Mouse (Mus musculus) ES-E14 (cell line): Measurements from ENCODE around the gene Itga9. TPM values are rescaled to one million over a fixed set of nuclear protein-coding genes. Genes with fewer than 3 reads are reported as not detected.

Experiments
- DNase-seq: peaks from one replicate; pipeline ENCODE4 v3.0.0-alpha.2; 2013; ENCODE audit warnings: low read depth, low spot score
- H3K27ac ChIP-seq: 2 replicates; pipeline ENCODE4 v1.5.1; 2012; ENCODE audit warnings: low read depth, mild to moderate bottlenecking, low read length, moderate library complexity, mixed read lengths; ENCODE audit not compliant: poor library complexity, insufficient read depth, severe bottlenecking
- H3K36me3 ChIP-seq: 2 replicates; pipeline ENCODE4 v1.6.1; 2012; ENCODE audit warnings: mild to moderate bottlenecking, low read length, moderate library complexity, mixed read lengths; ENCODE audit not compliant: control insufficient read depth, poor library complexity, insufficient read depth, severe bottlenecking
- H3K4me1 ChIP-seq, 2 experiments: fragments of 150-350 bp in 1 of 2; sonication (generic) in 1 of 2; 2 replicates each; pipeline ENCODE4 v1.6.1; 2012; ENCODE audit warnings: low read length in 2 of 2, mild to moderate bottlenecking in 1 of 2, mixed read lengths in 1 of 2; ENCODE audit not compliant: control insufficient read depth in 2 of 2, insufficient read depth in 2 of 2, poor library complexity in 1 of 2
- H3K4me3 ChIP-seq, 2 experiments: fragments of 150-350 bp in 1 of 2; sonication (generic) in 1 of 2; 2 replicates each; pipeline ENCODE4 v1.5.1; 2012; ENCODE audit warnings: low read length in 2 of 2, low read depth in 1 of 2, mild to moderate bottlenecking in 1 of 2, mixed read lengths in 1 of 2; ENCODE audit not compliant: insufficient read depth in 1 of 2, poor library complexity in 1 of 2, severe bottlenecking in 1 of 2
- H3K9ac ChIP-seq: 2 replicates; pipeline ENCODE4 v1.6.1; 2012; ENCODE audit warnings: low read depth, mild to moderate bottlenecking, low read length, mixed read lengths; ENCODE audit not compliant: poor library complexity, insufficient read depth, severe bottlenecking
- H3K9me3 ChIP-seq: fragments of 150-350 bp; sonication (generic); 2 replicates; pipeline ENCODE4 v1.6.1; 2012; ENCODE audit warnings: low read depth, mild to moderate bottlenecking, low read length; ENCODE audit not compliant: control insufficient read depth, insufficient read depth
- CHD2 ChIP-seq: IDR thresholded peaks from 2 replicates; pipeline ENCODE4 v1.6.1; 2014; ENCODE audit warnings: mild to moderate bottlenecking, low read depth, low read length, inconsistent platforms
- HCFC1 ChIP-seq: IDR thresholded peaks from 2 replicates; pipeline ENCODE4 v1.6.1; 2012; ENCODE audit warnings: low read length, inconsistent platforms, borderline replicate concordance; ENCODE audit not compliant: insufficient read depth
- MAFK ChIP-seq: IDR thresholded peaks from 2 replicates; pipeline ENCODE4 v1.6.1; 2014; ENCODE audit warnings: mild to moderate bottlenecking, low read depth, low read length, inconsistent platforms; ENCODE audit not compliant: insufficient read depth
- ZC3H11A ChIP-seq: IDR thresholded peaks from 2 replicates; pipeline ENCODE4 v1.6.1; 2012; ENCODE audit warnings: low read depth, mild to moderate bottlenecking, inconsistent platforms, low read length, borderline replicate concordance
- ZNF384 ChIP-seq: IDR thresholded peaks from 2 replicates; pipeline ENCODE4 v1.6.1; 2012; ENCODE audit warnings: low read depth, low read length, inconsistent platforms
- in situ Hi-C, 2 experiments: fragments of 600-800 bp; cut with MboI; formaldehyde crosslinking; loops; one replicate each; pipeline ENCODE4 v1.15.1; 2025; ENCODE audit warnings: low sequenced_read_pairs in 2 of 2, inconsistent platforms in 1 of 2; ENCODE audit not compliant: unreplicated experiment in 2 of 2
- total RNA-seq: library from RNA; depleted of rRNA; stranded (reverse); fragments of 300-350 nt; gene quantifications from 2 replicates; pipeline ENCODE4 v1.2.3, GENCODE M21; 2012

Itga9 gene
- total RNA-seq, 1 experiment: 19.7 TPM

DNA sequence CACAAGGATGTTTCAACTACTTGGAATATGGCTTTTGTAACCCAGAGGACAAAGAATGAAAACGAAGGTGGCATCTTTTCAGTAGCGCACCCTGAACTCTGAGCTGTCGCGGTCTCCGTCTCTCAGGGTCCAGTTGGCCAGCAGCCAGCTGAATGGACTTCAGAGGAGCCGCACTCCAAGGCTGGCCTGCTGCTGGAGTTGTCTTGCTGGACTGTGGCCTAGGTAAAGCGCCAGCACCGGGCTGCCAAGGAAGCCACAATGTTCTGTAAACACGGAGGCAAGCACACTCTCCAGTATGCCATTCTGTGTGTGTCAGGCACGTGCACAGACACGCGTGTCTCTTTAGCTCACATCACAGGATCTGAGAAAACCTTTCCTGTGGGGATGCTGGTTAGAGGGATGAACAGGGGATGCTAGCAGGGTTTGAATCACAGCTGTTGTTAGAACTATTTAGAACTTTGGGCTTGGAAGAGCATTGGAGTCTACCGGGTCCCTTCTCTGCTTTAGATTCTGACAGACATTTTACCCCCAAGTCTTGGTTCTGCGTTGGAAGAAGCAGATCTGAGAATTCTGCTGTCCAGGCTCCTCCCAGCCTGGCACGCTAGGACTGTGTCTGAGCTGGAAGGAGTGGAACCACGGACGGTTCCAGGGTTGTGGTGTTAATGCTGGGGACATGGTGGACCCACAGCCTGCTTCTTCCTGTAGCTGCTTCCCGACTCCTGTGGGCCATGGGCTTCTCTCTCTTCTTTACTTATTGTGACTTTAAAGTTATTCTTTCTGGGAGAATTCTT lies 16.1 kb downstream of the Itga9 start:
- Histone ChIP-seq H3K36me3 (no peaks in the 10 kb centered on the region), H3K4me3 (no peak overlapping the region), H3K27ac (no peak overlapping the region), H3K4me1 (peaks cover 0 to 6% of the 10 kb centered on the region in 2 experiments; a peak in 1 of 4 replicates), H3K9me3 (no peaks in the 10 kb centered on the region), H3K9ac (no peak overlapping the region)
- no peak for DNase-seq
- TF ChIP-seq HCFC1 (no peak), MAFK (no peak), ZNF384 (no peak), CHD2 (no peak), ZC3H11A (no peak)
- in situ Hi-C loops: no loop called here

DNA sequence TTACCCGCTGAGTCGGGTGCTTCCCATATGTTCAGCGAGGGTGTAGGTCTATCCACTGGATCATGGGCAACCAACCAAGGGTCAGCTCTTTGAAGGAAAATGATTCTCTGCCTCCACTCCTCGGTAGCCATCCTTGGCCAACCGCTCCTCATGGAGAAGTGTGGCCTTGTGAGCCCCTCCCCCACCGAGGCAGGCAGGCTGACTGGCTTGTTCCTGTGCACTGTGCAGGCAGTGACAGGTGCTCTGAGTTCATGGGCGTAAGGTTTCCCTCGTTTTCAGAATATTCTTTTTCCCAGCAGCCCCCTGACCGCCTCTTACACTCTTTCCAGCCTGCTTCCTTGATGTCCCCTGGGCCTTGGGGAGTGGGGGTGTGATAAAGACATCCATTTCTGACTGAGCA lies 17.0 kb downstream of the Itga9 start:
- TF ChIP-seq ZC3H11A (no peak), HCFC1 (no peak), ZNF384 (no peak), MAFK (no peak), CHD2 (no peak)
- Histone ChIP-seq H3K9me3 (no peaks in the 10 kb centered on the region), H3K4me1 (peaks cover 0 to 6% of the 10 kb centered on the region in 2 experiments; a peak in 1 of 4 replicates), H3K36me3 (no peaks in the 10 kb centered on the region), H3K4me3 (no peak overlapping the region), H3K27ac (no peak overlapping the region), H3K9ac (no peak overlapping the region)
- in situ Hi-C loops: no loop called here
- no peak for DNase-seq

DNA sequence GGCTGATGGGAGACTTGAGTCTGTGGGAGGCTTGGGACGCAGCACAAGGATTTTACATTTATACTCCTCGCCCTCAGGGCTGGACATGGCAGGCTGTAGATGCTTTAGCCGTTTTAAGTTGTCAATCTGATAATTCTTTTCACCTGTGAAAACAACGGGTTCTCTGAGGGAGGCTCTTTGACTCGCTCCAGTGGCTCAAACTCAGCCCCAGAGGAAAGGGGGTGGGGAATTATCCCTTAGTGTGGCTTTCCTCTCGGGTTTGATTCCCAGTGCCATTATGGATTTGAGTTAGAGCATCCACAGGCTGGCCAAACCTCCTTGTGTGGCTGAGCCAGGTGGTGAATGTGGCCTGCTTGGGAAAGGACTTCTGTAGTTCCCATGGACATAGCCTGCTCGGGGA lies 17.7 kb downstream of the Itga9 start:
- DNase-seq: no peak

GRCm38 (mm10) chr9:118629763-118630379 lies 23.4 kb downstream of the Itga9 start:
- peaks cover 0 to 4% of the 10 kb centered on the region in 2 experiments; a peak in 1 of 4 replicates for H3K4me1 ChIP-seq
- H3K27ac ChIP-seq: no peak overlapping the region; the same call in 1 of the 2 replicates
- no peak for DNase-seq
- H3K36me3 ChIP-seq: no peaks in the 10 kb centered on the region
- in situ Hi-C loops: no loop called here
- no peaks in the 10 kb centered on the region for H3K9me3 ChIP-seq
- H3K9ac ChIP-seq: no peak overlapping the region
- no peak overlapping the region for H3K4me3 ChIP-seq
- no peak for TF ChIP-seq ZC3H11A
- TF ChIP-seq CHD2: no peak
- TF ChIP-seq ZNF384: no peak
- TF ChIP-seq HCFC1: no peak
- no peak for TF ChIP-seq MAFK

More for the DNA sequence above, 17.7 kb downstream of the Itga9 start:
- H3K4me3 ChIP-seq: no peak overlapping the region
- H3K9me3 ChIP-seq: no peaks in the 10 kb centered on the region
- TF ChIP-seq HCFC1 (no peak), ZNF384 (no peak), MAFK (no peak)
- peaks cover 0 to 6% of the 10 kb centered on the region in 2 experiments; a peak in 1 of 4 replicates for H3K4me1 ChIP-seq
- H3K27ac ChIP-seq: no peak overlapping the region
- no peaks in the 10 kb centered on the region for H3K36me3 ChIP-seq
- H3K9ac ChIP-seq: no peak overlapping the region
- in situ Hi-C loops: no loop called here
